Mouse (Mus musculus) gastrocnemius, adult 2 months (tissue): ENCODE measurements at regions not wholly inside any gene's neighbourhood (a gene's known extent, or its start where the extent isn't known, plus 50 kb on each side); places are given as distances from the start of the nearest gene placed in this dataset.
A peak's percentile ranks its signal among the peaks of the same experiment; 100 is the strongest.
"Not testable (repeated sequence)": the region's sequence is repeated elsewhere in the genome, so short reads cannot be mapped to it uniquely, and the experiment has no call there.

Experiments used
- DNase-seq: peaks from one replicate; pipeline ENCODE4 v3.0.0; 2022
- H3K27ac ChIP-seq: fragments of 200-600 bp; 2 replicates; pipeline ENCODE4 v1.8.1; 2022; ENCODE audit warnings: mild to moderate bottlenecking
- H3K4me3 ChIP-seq: fragments of 200-600 bp; 2 replicates; pipeline ENCODE4 v1.8.1; 2022; ENCODE audit warnings: mild to moderate bottlenecking, moderate library complexity
- CTCF ChIP-seq: fragments of 200-600 bp; IDR thresholded peaks from 2 replicates; pipeline ENCODE4 v1.8.1; 2022; ENCODE audit warnings: antibody characterized with exemption, mild to moderate bottlenecking, moderate library complexity
- intact Hi-C: fragments of 180-260 bp; cut with DNase I; formaldehyde crosslinking; loops from one replicate; pipeline ENCODE4 v1.15.1; 2025

DNA sequence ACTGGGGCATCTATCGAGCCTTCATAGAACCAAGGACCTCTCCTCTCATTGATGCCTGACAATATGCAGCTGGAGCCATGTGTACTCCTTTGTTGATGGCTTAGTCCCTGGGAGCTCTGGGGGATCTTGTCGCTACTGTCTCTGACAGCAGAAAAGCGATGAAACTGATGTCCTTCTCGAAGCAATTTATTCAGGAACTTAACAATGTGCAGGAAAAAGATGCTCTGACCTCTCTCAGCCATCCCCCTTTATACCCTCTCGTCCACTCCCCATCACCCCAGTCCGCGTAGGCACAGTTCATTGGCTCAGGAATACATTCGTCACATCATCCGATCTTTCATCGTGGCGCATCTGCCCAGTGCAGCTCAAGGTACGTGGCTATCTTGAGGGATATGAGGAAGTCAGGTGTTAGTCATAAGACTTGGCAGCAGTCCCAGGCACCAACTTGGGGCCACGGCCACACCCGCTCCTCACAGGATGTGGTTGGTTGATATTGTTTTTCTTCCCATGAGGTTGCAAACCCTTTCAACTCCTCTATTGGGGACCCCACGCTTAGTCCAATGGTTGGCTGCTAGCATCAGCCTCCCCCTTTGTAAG, 516.3 kb upstream of the Got2 start:
- no peak for DNase-seq
- intact Hi-C loops, result no loop called here
- Histone ChIP-seq H3K27ac (no peak overlapping the region), H3K4me3 (no peak overlapping the region)
- no peak for TF ChIP-seq CTCF

DNA sequence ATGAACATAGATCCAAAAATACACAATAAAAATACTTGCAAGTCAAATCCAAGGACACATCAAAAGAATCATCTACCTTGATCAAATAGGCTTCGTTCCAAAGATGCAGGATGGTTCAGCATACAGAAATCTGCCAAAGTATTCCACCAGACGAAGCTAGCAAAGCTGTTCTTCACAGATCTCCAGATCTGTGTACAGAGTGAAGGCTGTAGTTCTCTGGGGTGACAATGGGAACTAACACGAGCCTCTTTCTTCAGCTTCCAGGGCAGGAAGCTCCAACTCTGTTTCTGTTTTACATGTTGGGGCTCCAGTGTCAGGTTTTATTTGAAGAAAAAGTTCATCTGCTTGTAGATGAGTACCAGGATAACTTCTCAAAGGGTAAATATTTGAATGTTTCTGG, 515.3 kb upstream of the Got2 start:
- no peak overlapping the region for H3K4me3 ChIP-seq
- no peak for DNase-seq
- H3K27ac ChIP-seq, result no peak overlapping the region
- intact Hi-C loops, result no loop called here
- TF ChIP-seq CTCF, result no peak

DNA sequence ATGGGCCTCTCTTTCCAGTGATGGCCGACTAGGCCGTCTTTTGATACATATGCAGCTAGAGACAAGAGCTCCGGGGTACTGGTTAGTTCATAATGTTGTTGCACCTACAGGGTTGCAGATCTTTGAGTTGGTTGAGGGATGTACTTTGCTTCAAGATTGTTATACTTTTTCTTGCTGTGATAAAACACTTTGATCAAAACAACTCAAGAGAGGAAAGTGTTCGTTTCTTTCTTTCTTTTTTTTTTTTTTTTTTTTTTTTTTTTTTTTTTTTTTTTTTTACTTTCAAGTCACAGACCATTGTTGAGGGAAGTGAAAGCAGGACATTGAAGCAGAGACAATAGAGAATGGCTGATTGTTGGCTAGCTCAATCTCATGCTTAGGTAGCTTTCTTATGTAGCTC, 511.0 kb upstream of the Got2 start:
- intact Hi-C loops, DNase-seq, H3K4me3 ChIP-seq, H3K27ac ChIP-seq: not testable (repeated sequence)

DNA sequence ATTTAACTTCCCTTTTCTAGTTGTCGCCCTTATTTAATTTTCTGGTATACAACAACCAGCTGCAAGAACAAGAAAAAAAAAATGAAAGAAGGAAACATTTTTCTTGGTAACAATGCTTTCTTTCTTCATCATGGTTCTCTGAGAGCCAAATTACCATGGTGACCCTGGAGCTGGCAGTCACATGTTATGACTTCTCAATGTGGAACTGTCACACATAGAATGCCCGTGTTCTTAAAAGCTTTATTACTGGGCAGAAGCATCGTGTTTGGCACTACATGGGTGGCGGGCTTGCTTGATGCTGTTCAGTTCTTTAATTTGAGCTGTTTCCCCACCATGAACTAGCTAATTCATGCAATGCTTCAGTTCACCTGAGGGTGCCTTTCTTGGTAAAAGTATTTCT, 504.7 kb upstream of the Got2 start:
- no peak for TF ChIP-seq CTCF
- intact Hi-C loops, result no loop called here
- no peak for DNase-seq
- no peak overlapping the region for H3K4me3 ChIP-seq
- no peak overlapping the region for H3K27ac ChIP-seq

DNA sequence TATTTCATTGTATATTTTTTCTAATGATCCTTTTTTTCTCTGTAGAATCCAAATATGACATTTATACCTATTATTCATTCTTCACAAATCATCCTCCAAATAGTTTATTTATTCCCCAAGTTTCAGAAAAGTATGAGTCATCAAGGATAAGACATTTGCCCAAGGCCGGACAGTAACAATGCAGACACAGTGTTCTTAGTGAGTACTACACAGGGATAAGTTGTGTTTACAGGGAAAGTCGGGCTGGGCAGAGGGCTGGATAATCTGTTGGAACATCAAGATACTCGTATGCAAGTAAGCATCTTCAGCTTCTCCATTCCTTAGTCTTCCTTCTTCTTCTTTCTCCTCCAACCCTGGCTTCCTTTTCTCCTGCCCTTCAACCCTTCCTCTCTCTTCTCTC, 500.9 kb upstream of the Got2 start:
- intact Hi-C loops, result no loop called here
- no peak for TF ChIP-seq CTCF
- Histone ChIP-seq H3K27ac (no peak overlapping the region), H3K4me3 (no peak overlapping the region)
- no peak for DNase-seq

DNA sequence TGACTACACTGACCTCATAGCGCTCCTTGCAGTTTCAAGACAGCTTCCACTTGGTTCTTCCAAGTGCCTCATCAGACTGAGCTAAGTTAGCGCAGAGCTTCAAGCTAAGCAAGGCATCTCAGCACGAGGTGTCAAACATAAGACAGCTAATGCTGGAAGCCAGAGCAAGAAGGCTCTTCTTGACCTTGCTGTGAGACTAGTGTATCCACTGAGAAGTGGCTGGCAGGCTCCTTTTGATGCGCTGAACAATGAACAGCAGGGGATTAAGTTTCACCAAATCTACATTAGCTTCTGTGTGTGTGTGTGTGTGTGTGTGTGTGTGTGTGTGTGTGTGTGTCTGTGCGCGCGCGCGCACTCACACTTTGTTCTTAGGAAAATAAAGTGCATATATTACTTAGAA, 482.2 kb upstream of the Got2 start:
- H3K27ac ChIP-seq, result no peak overlapping the region
- no peak for DNase-seq
- intact Hi-C loops, result no loop called here
- H3K4me3 ChIP-seq, result no peak overlapping the region
- TF ChIP-seq CTCF, result no peak

DNA sequence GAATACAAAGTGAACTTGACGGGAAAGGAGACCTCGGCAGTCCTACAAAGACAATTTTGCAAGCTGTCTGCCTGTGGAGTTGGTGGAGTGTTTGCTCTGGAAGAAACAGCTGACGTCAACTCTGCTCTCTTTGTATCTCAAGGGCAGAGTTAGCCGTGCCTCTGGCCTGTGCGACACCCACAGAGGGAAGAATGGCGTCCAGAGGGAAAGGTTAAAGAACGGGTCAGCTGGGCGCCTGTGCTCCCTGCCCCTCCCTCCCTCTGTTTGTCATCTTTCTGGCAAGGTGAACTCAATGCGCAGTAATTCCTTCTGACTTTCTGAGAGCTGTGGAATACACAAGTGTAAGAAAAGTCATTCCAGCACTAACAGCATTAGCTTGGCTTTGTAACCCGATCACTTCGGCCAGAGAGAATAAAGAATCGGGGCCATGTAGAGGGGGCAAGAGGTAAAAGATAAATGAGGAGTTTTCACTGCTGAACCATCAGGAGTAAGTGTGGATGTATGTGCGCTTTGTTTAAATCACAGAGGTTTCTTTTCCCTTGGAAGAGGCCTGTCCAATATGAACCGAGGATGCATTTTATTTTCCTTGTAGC, 474.6 kb upstream of the Got2 start:
- intact Hi-C loops, result no loop called here
- DNase-seq, result no peak

DNA sequence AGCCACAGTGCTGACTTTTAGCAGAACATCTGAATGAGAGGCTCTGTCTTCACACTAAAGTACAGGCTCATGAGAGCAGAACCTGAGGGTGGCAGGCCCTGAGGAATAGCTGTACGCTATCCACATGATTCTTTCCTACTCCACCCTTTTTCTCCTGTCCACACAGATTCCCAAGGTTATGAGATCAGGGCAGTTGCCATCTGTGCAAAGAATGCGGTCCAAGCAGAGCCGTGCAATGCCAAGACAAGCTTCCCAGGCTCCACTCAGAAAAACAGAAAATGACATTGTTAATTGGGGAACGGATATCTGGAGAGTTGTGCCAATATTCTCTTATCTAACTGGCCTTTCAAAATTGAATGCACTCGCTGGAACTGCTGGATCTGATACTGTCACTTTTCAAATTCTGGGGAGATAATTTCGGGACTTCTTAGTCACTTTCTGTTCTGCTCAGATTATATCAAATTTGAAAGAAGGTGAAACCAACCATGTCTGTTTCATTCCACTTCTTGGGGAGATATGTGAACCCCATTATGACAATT, 462.3 kb upstream of the Got2 start:
- TF ChIP-seq CTCF, result no peak
- intact Hi-C loops, result no loop called here
- no peak overlapping the region for H3K27ac ChIP-seq
- no peak for DNase-seq
- H3K4me3 ChIP-seq, result no peak overlapping the region

More for the DNA sequence above, 474.6 kb upstream of the Got2 start:
- no peak for TF ChIP-seq CTCF
- Histone ChIP-seq H3K27ac (no peak overlapping the region), H3K4me3 (no peak overlapping the region)

DNA sequence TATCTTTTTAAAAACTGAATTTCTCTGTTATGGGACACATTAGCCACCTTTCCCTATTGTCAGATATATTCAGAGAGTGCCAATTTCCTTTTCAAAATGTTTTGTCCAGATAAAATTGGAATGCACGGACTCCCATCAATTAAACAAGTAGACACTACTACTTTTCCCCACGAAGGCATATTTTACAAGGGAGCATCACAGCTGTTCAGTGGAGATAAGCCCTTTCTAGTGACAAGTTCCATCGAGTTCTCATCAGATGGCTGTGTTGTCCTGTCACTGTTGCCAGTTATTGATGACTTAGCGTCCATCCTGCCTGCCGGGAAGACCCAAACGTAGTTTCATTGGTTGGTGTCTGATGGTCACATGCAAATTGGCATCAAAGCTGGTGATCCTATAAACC, 461.2 kb upstream of the Got2 start:
- DNase-seq, result no peak
- no peak for TF ChIP-seq CTCF
- Histone ChIP-seq H3K27ac (no peak overlapping the region), H3K4me3 (no peak overlapping the region)
- intact Hi-C loops, result no loop called here

DNA sequence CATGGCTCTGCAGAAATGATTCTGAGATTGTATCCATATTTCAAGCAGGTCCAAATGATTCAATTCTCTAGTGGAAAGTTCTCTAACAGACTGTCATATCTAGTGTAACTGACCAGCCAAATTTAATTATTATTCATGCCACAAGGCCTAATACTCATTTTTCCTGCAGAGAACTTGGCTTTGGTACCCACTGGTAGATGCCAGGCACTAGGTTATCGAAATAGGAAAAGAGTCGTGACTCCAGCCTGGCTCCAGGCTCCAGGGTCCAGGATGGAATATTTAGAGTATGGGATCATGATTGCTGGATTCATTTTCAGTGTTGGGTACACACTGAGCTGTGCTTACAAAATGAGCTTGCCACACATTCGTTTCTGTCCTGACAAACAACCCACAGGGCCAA, 452.4 kb upstream of the Got2 start:
- no peak overlapping the region for H3K4me3 ChIP-seq
- TF ChIP-seq CTCF, result no peak
- intact Hi-C loops, result no loop called here
- no peak for DNase-seq
- H3K27ac ChIP-seq, result no peak overlapping the region

DNA sequence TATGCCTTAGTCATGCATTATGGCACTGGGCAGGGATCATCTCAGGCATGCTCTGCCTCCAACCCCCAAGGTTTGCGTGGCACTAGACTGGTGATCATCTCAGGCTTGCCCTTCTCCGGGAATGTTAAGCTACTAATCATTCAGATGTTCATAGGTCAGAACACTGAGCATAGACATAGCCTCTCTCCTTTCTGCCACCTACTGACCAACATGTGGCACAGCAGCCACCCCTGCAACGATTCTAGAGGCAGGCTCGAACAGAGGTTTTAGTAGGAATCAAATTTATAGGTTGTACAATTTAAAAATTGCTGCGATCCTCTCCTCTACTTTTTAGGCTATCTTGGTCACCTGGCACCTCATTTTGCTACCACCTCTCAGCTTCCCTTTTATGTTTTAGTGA, 430.0 kb upstream of the Got2 start:
- TF ChIP-seq CTCF, result peak; percentile 49
- Histone ChIP-seq H3K4me3 (no peak overlapping the region), H3K27ac (no peak overlapping the region)
- intact Hi-C loops, result no loop called here
- DNase-seq, result no peak

DNA sequence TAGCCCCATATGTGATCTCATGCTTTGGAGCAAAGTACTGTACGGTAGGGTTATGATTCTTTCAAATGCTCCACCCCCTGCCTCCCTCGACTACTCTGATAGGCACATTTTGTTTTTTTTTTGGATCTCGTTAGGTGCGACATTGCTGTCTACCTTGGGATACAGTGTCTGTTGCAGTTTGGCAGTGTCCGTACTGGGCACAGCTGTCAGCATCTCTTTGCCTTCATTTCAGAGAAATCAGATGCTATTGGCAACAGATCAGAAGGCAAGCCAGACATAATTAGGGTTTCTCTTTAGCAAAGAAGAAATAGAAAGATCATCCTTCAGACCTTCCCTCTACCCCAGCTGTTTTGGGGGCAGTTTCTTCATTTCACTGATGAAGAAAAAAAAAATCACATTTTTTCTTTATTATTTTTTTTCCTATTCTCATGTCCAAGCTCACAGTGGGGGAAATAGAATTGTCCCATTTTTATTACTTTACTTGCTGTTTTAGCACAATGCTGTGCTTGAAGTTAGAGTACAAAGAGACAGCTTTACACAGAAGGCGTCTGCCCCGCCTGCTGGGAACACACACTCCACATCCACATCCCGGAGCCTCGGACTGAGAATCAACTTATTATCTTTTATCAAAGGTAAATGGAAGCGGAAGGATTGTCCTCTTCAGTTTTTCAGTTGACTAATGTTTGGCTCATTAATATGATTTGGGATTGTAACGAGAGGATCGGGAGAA, 420.8 kb upstream of the Got2 start:
- TF ChIP-seq CTCF, result no peak

DNA sequence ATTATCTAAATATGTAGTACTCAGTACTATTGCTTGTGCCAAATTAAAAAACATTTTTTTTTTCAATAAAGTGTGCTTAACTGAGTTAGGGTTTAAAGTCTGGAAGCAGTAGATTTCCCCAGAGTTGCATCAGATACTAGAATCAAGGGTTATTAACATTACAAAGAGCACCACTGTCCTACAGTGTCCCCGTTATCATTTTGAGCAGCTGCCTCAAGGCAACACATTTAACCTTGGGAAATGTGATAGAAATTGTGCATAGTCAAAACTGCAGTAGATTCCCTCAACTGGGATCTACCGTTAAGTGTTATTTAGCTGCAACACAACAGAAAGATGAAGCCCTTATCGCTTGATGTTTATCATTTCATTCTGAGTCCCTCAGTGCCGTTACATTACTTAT, 408.3 kb upstream of the Got2 start:
- intact Hi-C loops, result no loop called here
- TF ChIP-seq CTCF, result no peak
- Histone ChIP-seq H3K27ac (no peak overlapping the region), H3K4me3 (no peak overlapping the region)
- DNase-seq, result no peak

More for the DNA sequence above, 420.8 kb upstream of the Got2 start:
- DNase-seq, result no peak
- Histone ChIP-seq H3K4me3 (no peak overlapping the region), H3K27ac (no peak overlapping the region)
- intact Hi-C loops, result no loop called here
